Mouse (Mus musculus): ENCODE measurements around the gene Chd5.

The Chd5 gene

DNA sequence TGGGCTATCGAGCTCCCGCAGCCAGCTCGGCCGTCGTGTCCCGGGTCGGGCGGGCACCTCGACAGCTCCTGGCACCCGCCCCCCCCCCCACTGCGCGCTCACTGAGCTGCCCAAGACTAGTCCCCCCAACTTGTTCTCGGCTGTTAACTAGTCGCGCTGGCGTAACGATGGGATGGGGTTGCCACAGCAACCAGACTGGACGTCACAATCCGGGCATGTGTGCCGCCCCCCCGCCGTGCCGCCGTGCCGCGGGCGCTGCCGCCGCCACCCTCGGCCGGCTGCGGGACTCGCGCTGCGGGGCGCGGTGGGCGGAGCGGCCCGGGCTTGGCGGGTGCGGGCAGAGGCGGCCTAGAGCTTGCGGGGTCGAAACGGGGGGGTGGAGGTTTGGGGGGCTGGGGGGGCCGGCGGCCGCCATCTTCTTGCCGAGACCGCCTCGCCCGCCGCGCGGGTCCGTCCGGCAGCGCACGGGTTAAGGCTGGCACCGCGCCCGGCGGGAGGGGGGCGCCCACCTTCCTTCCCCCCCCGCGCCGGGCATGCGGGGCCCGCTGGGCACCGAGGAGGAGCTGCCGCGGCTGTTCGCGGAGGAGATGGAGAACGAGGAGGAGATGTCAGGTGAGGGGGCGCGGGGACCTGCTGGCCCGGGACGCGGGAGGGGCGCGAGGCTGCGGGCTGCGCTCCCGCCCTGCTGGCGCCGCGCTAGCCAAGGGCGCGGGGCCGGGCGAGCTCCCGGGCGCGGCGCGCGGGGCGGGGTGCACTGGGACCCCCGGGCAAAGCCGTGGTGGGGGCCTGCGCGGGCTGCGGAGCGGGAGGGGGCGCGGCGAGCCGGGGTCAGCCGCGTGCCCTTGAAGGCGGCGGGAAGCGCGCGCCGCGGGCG lies at the start of gene Chd5:
TSS of gene Chd5 (plus strand) at position 233 of the 874 bp plus-strand sequence.
- no peak for DNase-seq (ENCODE audit: low spot score)

DNA sequence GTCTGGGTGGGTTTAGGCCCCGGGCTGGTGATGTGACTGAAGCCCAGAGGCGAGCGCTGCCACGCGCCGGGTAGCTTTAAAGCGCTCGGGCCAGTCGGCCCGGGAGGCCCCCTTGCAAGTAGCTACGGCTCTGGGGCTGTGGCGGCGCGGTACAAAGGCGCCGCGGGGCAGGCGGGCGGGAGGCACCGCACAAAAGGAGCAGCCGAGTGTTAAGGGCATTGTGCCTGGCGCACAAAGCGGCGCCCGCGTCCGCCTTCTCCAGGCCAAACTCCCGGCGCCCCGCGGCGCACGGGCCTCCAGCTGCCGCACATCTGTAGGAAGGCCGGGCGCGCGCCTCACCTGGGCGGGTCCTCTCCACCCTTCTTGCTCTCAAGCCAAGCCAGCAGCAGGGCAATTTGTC lies 48.1 kb upstream of the Chd5 start:
- no peak for DNase-seq (ENCODE audit: low spot score)

DNA sequence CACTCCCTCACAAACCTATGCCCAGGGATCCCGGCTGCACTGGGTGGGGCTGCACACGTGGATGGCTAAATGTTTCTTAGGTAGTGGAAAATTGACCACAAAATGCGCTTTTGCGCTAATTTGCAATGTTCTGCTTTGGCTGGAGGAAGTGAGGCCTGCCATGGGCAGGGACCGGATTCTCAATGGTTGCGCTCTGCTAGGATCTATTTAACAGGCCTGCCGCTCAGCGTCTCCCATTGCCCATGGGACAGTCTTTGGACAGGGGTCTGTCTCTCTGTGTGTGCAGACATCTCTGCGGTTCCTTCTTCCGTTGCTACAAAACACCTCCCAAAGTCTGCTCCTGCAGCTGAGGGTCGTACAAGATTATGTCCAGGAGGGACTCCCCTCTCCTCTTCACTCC lies 47.5 kb upstream of the Chd5 start:
- no peak for DNase-seq (ENCODE audit: low spot score)

DNA sequence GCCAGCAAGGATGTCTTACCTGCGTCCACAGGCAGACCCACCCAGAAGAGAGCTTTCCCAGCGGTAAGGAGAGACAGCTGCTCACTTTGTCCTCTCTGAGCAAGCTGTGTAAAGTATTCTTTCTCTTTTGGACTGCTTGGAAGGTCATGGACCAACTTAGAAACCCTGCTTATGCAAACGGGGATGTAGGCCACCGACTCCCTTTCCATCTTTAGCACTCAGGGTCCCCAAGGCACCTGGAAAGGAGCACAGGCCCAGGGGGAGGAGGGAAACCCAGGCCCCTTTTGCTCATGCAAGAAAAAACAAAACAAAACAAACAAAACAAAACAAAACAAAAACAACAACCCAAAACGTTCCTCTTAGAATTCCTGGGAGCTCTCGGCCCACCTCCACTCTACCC lies 46.9 kb upstream of the Chd5 start, which contains the start of gene Hes3:
TSS of gene Hes3 (minus strand) at position 101 of the 400 bp plus-strand sequence.
- DNase-seq (ENCODE audit: low spot score), result no peak

DNA sequence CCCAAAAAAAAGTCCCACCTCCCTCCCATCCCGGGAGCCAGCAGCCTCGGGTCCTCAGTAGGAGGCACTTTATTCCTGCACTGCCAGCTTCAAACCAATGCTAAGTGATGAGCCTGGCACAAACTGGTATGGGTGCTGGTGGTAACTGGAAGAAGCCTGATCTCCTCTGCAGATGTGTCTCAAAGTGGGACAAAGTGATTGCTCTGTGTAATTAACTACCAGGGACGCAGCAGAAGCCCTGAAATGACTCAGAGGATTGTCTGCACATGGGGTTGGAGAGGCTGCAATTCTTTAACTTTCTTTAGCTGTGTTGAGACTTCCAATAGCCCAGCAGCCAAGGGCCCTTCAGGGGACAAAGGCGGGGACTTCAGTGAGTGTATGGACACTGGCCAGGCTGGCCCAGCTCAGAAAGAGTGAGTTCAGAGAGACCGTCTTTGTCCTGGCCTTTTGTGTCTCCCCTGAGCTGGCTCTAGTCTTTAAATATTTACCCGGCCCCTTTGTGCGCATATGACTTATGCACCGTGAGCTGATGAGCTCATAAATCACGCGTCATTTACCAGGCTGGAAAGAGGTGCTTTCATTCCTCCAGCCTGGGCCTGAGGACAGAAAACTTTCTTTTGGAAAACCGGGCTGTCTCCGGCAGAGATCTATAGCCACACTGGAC lies 46.2 kb upstream of the Chd5 start:
- DNase-seq (ENCODE audit: low spot score), result no peak

DNA sequence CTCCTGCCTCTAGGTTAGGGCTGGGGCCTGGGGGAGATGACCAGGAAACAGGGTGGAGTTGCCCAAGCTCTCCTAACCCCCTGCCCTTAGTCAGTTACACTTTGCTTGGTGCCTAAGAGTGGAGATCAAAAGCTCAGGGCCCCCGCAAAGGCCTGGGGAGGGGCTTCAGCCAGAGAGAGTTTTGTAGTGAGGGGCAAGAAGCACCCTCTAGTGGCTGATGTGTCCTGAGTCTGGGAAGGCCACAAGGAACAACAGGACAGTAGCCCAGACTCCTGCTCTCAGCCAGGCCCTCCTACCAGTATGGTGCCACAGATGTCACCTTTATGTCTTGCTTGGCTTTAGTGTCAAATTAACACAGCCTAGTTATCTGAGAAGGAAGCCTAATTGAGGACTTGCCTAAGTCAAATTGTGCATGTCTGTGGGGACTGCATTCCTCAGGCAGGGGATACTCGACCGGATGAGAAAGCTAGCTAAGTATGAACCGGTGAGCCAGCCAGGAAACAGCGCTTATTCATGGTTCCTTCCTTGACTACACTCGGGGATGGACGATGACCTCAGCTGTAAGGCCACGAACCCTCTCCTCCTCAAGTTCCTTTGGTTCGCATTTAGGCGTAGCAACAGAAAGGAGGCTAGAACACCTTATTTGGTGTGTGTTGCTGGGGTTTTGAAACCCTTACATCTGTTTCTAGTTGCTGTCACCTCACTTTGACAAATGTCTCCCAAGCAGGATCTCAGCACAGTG lies 44.1 kb upstream of the Chd5 start:
- no peak for DNase-seq (ENCODE audit: low spot score)

DNA sequence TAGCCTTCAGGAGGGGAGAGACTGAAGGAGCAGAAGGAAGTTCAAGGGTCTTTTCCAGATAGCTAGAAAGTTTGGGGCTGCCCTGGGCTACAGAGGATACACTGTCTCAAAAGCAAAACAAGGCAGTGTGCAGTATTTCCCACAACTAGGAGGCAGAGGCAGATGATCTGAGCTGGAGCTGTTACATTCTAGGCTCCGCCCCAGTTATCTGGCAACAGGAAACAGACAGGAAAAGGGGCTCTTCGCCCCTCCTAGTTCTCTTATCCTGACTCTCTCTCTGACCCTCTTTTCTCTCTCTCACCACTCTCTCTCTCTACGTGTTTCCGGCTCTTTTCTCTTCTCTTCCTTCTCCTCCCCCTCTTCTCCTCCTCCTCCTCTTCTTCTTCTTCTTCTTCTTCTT lies 42.5 kb upstream of the Chd5 start:
- no peak for DNase-seq (ENCODE audit: low spot score)

DNA sequence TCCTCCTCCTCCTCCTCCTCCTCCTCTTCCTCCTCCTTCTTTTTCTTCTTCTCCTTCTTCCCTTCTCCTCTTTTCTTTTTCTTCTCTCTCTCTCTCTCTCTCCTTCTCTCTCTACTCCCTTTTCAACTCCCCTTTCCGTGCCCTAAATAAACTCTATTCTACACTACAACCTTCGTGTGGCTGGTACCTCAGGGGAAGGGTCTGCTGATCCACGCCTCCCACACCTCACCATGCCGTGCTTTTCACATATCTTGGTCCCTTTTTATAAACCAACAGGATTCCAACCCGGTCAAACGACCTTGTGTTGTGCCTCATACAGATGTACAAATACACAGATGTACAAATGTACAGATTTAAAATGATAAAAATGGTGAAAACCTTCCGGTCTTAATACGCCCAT lies 42.1 kb upstream of the Chd5 start:
- no peak for DNase-seq (ENCODE audit: low spot score)

DNA sequence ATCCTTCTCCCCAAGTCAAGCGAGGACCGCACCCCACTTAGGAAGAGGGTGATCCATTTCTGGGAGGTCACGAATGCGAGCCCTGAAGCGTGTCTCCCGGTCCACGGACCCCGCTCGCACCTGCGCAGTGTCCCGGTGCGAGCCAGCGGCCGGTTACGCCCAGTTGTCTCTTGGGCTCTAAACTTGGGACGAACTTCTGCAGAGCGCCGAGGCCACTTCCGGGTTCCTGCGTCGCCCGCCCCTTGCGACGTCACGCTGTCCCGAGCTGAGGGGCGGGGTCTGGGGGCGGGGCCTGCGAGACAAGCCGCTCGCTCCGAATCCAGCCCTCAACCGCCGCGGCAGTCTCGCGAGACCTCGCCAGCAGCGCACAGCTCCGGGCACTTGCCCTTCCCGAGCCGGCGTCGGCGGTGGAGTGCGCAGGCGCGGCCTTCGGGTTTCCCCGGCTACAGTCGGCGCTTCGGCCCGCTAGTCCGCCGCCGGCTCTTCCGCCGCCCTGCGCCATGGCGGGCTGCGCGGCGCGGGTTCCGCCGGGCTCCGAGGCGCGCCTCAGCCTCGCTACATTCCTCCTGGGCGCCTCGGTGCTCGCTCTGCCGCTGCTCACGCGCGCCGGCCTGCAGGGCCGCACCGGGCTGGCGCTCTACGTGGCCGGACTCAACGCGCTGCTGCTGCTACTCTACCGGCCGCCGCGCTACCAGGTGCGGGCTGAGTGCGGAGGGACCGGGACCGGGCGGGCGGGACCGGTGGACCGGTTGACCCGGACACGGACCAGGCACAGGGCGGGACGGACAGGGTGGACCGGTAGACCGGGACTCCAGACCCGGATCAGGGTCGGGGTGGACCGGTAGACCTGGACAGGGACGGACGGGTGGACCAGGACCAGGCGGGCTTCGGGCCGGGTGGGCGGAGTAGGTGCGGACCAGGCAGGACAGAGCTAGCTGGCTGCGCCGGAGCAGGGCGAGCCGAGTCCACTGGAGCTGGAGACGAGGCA lies 41.3 kb upstream of the Chd5 start, which contains the start of gene Icmt:
TSS of gene Icmt (plus strand) at position 354 of the 988 bp plus-strand sequence.
- peak; percentile 99 for DNase-seq (ENCODE audit: low spot score)

DNA sequence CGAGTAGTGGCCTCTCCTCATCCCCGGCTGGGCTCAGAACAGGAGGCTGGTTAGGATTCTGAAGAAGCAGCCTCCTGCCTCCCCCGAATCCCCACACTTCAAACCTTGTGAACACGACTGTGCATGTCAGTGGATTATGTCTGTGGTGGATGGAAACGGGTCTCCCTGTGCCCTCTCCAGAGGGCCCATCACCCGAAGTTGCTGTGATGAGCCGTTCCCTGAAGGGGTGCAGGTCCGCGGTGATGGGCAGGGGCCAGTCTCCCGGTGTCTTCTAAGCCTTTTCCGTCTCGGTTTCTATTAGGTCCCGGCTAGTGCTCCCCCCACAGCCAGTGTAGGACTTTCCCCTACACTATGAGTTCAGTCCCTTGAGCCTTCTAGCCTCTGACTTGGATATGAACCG lies 39.6 kb upstream of the Chd5 start:
- DNase-seq (ENCODE audit: low spot score), result no peak

DNA sequence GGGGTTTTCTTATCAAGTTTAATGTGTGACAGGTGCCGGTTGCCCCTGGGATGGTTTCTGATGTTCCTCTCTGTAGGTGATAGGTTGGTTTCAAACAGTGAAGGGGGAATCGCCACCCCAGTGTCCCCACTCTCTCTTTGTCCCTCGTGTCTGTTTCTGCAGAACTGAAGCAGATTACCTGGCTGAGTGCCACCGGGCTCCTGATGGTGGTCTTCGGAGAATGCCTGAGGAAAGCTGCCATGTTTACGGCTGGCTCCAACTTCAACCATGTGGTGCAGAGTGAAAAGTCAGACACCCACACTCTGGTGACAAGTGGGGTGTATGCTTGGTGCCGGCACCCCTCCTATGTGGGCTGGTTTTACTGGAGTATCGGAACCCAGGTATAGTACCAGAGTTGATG lies 38.1 kb upstream of the Chd5 start:
- DNase-seq (ENCODE audit: low spot score), result no peak

DNA sequence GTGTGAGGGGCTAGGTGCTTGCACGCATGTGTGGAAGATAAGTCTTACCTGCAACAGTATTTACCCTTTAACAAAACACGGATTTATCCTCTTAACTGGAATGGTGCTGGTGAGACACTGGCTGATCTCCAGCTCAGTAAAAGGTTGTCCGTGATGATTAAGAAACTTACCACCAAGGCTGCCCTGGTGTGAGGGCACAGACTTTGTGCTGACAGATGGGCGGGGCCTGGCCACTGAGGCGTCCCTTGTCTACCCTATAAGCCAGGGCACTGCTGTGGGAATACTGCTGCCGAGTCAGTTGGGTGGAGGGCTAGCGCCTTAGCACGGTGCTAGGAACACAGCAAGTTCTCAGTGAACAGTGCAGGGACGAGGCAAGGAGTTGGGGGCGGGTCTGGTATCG lies 36.4 kb upstream of the Chd5 start:
- DNase-seq (ENCODE audit: low spot score), result no peak

DNA sequence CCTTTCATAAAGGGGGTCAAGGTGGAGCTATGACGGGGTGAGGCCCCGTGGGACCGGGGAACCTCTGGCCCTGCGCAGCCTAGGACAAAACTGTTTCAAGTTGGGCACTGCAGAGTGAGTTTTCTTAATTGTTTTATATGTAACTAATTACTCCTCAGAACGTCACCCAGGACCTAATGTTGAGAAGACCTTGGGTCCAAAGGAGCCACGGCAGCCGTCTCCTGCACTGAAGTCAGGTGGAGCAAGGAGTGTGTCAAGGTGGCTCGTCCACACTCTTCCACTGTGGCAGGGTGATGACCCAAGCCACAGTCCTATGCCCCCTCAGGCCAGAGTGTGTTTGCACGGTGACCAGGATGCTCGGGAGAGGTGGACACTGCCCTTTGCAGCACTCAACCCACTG lies 35.3 kb upstream of the Chd5 start:
- no peak for DNase-seq (ENCODE audit: low spot score)

DNA sequence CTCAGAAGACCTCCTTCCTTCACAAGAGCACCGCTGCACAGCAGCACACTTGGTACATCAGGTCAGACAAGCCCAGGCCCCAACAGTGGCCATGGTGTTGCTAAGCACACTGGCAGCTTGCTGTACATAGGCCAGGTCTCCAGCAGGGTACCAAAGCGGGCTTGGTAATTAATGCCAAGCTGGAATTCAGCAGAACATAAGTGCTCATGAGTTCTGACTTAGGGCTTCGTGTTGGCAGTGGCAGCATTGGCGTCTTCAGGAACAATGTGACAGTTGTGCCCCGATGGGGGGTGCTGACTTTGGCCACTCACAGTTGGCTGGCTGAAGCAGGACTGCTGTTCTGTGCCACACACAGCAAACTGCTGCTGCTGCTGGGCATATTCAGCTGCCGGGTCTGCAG lies 33.8 kb upstream of the Chd5 start:
- DNase-seq (ENCODE audit: low spot score), result no peak

DNA sequence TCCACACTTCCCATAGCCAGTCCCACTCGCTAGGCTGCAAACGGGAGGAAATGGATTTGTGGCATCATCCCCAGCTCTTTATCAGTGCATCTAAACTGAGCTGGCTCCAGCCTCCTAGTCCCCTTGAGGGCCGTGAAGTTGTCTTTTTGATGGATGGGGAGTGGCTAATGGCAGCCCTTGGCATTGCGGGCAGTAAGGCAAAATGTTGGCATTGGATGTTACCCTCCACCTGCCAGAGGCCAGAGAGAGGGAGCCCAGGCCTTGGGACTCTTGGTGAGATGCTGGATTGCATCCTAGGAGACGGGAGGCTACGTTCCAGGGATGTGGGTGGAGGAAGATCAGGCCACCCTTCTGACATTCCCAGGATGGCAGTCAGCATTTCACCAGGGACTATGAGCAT lies 32.5 kb upstream of the Chd5 start:
- DNase-seq (ENCODE audit: low spot score), result no peak

DNA sequence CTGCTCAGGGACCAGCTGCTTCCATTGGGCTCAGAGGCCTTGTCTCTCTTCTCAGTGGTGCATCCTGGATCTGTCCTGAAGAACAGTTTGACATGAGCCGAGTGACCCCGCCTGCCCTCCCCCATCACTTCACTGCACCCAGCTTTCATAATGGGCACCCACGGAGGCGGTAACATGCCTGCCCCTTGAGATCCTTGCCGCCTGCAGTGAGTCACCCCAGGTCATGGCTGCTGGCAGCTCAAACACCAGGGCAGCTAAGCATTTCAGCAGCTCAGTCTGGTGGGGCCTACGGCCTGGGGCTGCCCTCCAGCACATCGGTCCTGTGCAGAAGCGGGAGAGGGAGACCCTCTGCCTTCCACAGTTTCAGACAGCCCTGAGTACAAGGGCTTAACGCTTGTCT lies 30.9 kb upstream of the Chd5 start:
- DNase-seq (ENCODE audit: low spot score), result no peak

DNA sequence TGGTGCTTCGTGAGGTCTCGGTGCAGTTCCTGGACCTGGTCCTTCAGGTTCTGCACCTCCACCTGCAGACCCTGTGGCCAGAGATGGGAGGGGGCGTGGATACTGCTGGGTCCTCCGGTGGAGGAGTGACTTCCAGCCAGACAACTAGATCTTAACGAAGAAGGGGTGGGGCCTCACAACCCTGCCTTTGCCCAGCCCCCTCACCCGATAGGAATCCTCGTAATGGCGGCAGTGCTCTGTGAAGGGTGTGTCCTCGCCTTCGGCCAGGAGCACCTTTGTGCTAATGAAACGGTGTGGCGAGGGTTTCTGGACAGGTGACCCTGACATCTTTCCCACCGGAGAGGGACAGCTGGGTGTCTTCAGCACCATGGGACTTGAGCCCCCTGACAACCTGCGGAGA lies 26.3 kb upstream of the Chd5 start:
- no peak for DNase-seq (ENCODE audit: low spot score)

DNA sequence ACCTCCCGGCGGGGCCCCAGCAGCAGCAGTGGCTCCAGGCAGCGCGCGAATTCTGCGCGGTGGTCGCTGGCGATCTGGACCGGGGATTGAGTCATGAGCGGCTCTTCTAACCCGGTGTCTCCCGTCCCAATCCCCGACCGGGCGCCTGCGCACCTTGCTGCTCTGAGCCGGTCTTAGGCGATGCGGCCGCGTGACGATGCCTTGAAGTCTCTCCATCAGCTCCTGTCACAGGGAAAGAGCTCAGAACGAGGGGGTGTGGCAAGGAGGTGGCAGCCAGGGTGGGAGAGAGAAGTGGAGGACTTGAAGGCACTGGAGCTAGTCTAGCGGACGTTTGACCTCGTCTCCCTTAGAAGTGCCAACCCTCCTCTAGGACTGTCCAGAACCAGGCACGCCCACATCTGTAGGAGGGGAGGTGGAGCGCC lies 25.2 kb upstream of the Chd5 start:
- no peak for DNase-seq (ENCODE audit: low spot score)

DNA sequence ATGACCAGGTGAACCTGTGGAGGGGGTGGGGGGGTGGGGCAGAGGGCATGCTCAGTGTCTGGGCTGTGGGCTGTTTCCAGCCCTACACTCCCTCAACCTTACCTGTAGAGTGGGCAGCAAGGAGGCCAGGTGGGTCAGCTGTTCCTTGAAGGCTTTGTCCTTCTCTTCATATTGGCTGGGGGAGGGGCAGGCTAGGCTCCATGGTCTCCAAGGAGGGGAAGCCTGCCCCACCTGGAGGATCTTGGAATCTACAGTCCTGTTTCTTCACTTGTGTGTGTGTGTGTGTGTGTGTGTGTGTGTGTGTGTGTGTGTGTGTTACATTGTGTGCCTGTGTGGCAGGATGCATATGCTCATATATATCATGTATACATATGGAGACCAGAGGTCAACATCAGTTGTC lies 24.5 kb upstream of the Chd5 start:
- DNase-seq (ENCODE audit: low spot score), result no peak

DNA sequence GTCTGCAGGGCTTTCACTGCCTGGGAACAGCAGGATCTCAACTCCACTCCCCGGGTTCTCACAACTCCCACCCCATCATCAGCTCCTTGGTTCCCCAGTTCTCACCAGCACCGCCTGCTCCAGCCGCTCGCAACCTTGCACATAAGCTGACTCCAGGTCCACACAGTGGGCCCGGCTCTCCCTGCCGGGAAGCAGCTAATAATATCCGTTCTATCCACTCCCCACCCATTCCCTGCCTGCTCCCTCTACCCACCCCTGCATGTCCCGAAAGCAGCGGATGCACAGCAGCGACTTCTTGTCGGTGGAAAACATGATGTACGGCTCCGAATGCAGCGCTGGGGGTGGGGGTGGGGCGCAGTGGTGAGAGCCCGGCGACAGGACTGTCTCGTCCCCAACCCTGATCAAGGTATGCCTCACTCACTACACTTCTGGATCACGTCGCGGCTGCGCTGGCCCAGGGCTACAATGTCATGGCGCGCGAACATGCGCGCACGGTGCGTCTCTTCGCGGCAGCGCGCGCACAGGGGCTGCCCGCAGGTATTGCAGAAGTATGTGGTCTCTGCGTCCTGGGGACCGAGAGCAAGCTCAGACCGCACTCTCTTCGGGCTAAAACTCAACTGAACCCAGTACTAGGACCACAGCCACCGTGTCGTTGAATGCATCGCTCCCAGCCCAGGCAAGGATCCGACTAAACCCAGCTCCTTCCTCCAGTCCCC lies 22.8 kb upstream of the Chd5 start:
- DNase-seq (ENCODE audit: low spot score), result no peak

DNA sequence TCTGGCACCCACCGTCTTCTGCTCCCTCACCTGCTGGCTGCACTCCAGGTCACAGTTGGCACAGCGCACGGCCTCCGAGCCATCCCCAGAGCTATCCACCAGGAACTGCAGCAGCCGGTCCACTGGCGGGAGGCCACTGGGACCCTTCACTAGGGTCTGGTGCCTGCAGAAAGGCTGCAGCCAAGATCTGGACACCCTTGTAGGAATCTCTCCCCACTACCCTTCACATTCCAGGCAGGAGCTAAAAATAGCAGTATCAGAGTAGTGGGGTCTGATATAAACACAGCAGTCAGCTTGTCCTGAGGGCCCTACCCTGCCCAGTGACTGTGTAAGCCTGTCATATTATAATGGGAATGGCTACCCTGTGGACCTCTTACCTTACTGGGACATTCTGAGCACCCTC lies 20.8 kb upstream of the Chd5 start:
- no peak for DNase-seq (ENCODE audit: low spot score)
